Comparison of ENCODE assay signal across 8 mouse cellular contexts in the genomic region with DNA sequence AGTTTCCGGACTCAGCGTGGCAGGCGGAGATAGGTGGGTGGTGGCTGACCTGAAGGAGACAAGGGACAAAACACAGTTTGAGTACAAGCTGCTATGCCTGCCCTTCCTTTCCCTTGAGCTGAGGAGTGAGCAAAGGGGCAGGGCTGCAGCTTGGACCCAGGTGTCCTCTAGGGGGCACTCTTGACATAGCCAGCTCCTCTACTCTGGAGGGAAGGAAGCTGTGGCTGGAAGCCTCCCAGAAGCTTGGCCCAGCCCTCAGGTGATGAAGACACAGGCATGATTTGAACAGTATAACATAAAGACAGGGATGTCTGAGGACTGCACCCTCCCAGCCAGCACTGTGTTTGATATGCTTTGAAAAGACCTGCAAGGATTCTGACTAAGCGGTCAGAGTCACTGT. TPM values are rescaled to one million over a fixed set of nuclear protein-coding genes. Genes with fewer than 3 reads are reported as not detected.
DNase-seq lines count a peak whose midpoint lies in the region; ATAC-seq and TF ChIP-seq lines count a peak whose summit lies in the region.

No protein-coding gene starts in this region.

- no peak overlapping the region for H3K27ac ChIP-seq in heart, embryonic 15.5 days
- no peak overlapping the region for H3K27ac ChIP-seq in liver, embryonic 14.5 days
- H3K27ac ChIP-seq in neural tube, embryonic 14.5 days (ENCODE audit: low read depth, low read length) = no peak overlapping the region

- TF ChIP-seq EP300 in liver, embryonic 14.5 days (IDR thresholded peaks at IDR 0.05; ENCODE audit: low read depth) = no peak

- peak; percentile 89 for DNase-seq in CD4-positive, CD25-positive, alpha-beta regulatory T cell, adult 2 months (ENCODE audit: low read depth, low spot score)
- DNase-seq in brain, adult 2 months (ENCODE audit: low read depth, low spot score) = peak; percentile 92
- DNase-seq in kidney, postnatal 10 days = peak; percentile 84
- peak in 2 of 3 experiments; percentile 24 to 33 for DNase-seq in liver, embryonic 14.5 days (ENCODE audit: low read depth in 3 of 3, low spot score in 3 of 3)
- peak; percentile 46 for DNase-seq in telencephalon, adult 2 months (ENCODE audit: low read depth, low spot score)

- peak; percentile 89 for TF ChIP-seq CTCF in liver, embryonic 14.5 days (IDR thresholded peaks at IDR 0.05; ENCODE audit: low read depth)

- WGBS in heart, embryonic 15.5 days = 39% methylated on average over 4 of the region's 4 CpGs
- WGBS in liver, embryonic 14.5 days (ENCODE audit: insufficient replicate concordance) = 37% methylated on average over 4 of the region's 4 CpGs
- WGBS in neural tube, embryonic 14.5 days = 35% methylated on average over 4 of the region's 4 CpGs

- H3K27me3 ChIP-seq in heart, embryonic 15.5 days = no peaks in the 10 kb centered on the region
- no peaks in the 10 kb centered on the region for H3K27me3 ChIP-seq in liver, embryonic 14.5 days (ENCODE audit: control insufficient read depth, insufficient read depth, low read length)
- H3K27me3 ChIP-seq in neural tube, embryonic 14.5 days (ENCODE audit: control insufficient read depth, insufficient read depth, low read length) = no peaks in the 10 kb centered on the region

- H3K36me3 ChIP-seq in heart, embryonic 15.5 days = peaks cover 4% of the 10 kb centered on the region; the same call in 1 of the 2 replicates
- no peaks in the 10 kb centered on the region for H3K36me3 ChIP-seq in liver, embryonic 14.5 days (replicated peaks; ENCODE audit: control insufficient read depth, insufficient read depth, low read depth)
- no peaks in the 10 kb centered on the region for H3K36me3 ChIP-seq in neural tube, embryonic 14.5 days (ENCODE audit: control insufficient read depth, insufficient read depth, low read length)

- H3K4me1 ChIP-seq in heart, embryonic 15.5 days (replicated peaks) = peaks cover 17% of the 10 kb centered on the region
- H3K4me1 ChIP-seq in liver, embryonic 14.5 days (replicated peaks; ENCODE audit: control insufficient read depth in 2 of 2, insufficient read depth in 2 of 2, low read length in 1 of 2) = no peaks in the 10 kb centered on the region
- no peaks in the 10 kb centered on the region for H3K4me1 ChIP-seq in neural tube, embryonic 14.5 days (ENCODE audit: control insufficient read depth, insufficient read depth, low read length)

- H3K4me2 ChIP-seq in heart, embryonic 15.5 days = no peak overlapping the region
- H3K4me2 ChIP-seq in liver, embryonic 14.5 days (ENCODE audit: low read depth) = no peak overlapping the region
- no peak overlapping the region for H3K4me2 ChIP-seq in neural tube, embryonic 14.5 days (ENCODE audit: low read depth, low read length)

- no peak overlapping the region for H3K4me3 ChIP-seq in heart, embryonic 15.5 days
- no peak overlapping the region for H3K4me3 ChIP-seq in liver, embryonic 14.5 days (ENCODE audit: insufficient read depth in 1 of 2, low read depth in 2 of 2, low read length in 2 of 2)
- H3K4me3 ChIP-seq in neural tube, embryonic 14.5 days (ENCODE audit: low read depth, low read length) = no peak overlapping the region

- 0 out of 2 replicates have a peak, but pooled peaks have one; percentile 49 for ATAC-seq in erythroid progenitor cell, adult 5-6 weeks (replicated peaks; ENCODE audit: low FRiP score, poor library complexity, severe bottlenecking)
- peak; percentile 53; the same call in 1 of the 2 replicates for ATAC-seq in heart, embryonic 15.5 days (replicated peaks; ENCODE audit: insufficient number of reproducible peaks, insufficient read depth, low FRiP score, low read depth)
- ATAC-seq in liver, embryonic 14.5 days (ENCODE audit: insufficient read depth) = no peak
- ATAC-seq in neural tube, embryonic 14.5 days (ENCODE audit: low read depth) = peak; percentile 85; the same call in 1 of the 2 replicates

- H3K9ac ChIP-seq in heart, embryonic 15.5 days = no peak overlapping the region
- H3K9ac ChIP-seq in liver, embryonic 14.5 days (replicated peaks) = no peak overlapping the region
- H3K9ac ChIP-seq in neural tube, embryonic 14.5 days (replicated peaks; ENCODE audit: low read depth, low read length) = no peak overlapping the region

- H3K9me3 ChIP-seq in heart, embryonic 15.5 days (replicated peaks) = no peaks in the 10 kb centered on the region
- H3K9me3 ChIP-seq in liver, embryonic 14.5 days (ENCODE audit: control insufficient read depth, low read length) = no peaks in the 10 kb centered on the region
- no peaks in the 10 kb centered on the region for H3K9me3 ChIP-seq in neural tube, embryonic 14.5 days (ENCODE audit: control insufficient read depth, low read length)

RNA-seq across cellular contexts. Expression of a gene that starts 49.0 kb away (rescaled TPM):
- 2.1 and 4.0 TPM in 2 replicates for total RNA-seq in erythroid progenitor cell, adult 5-6 weeks (2015; ENCODE audit: low replicate concordance)
- 1.2 and 3.6 TPM in 2 replicates for total RNA-seq in erythroid progenitor cell, adult 5-6 weeks (2017; ENCODE audit: low replicate concordance)
- 35.3 and 35.8 TPM in 2 replicates for polyA plus RNA-seq in heart, embryonic 15.5 days (2015; fragmentation: Nextera tagmentation; extraction: Ambion mirVana)
- polyA plus RNA-seq in liver, embryonic 14.5 days (2012; rRNA removed) = 0.57 and 0.70 TPM in 2 replicates
- polyA plus RNA-seq in liver, embryonic 14.5 days (2014; fragmentation: Nextera tagmentation; extraction: Ambion mirVana) = 9.2 and 9.5 TPM in 2 replicates
- 93.9 and 99.0 TPM in 2 replicates for polyA plus RNA-seq in neural tube, embryonic 14.5 days (2014; fragmentation: Nextera tagmentation; extraction: Ambion mirVana)

Comparison
In these comparisons a context has a peak if more than half of its experiments do, and no peak if none do; other contexts are left out.
1. DNase-seq: peak in every context shown above with its lines; median percentile 92 in brain, adult 2 months; 89 in CD4-positive, CD25-positive, alpha-beta regulatory T cell, adult 2 months; 84 in kidney, postnatal 10 days; 46 in telencephalon, adult 2 months; 28 in liver, embryonic 14.5 days.